Mouse (Mus musculus): ENCODE measurements around the gene Dctn2.

DNA sequence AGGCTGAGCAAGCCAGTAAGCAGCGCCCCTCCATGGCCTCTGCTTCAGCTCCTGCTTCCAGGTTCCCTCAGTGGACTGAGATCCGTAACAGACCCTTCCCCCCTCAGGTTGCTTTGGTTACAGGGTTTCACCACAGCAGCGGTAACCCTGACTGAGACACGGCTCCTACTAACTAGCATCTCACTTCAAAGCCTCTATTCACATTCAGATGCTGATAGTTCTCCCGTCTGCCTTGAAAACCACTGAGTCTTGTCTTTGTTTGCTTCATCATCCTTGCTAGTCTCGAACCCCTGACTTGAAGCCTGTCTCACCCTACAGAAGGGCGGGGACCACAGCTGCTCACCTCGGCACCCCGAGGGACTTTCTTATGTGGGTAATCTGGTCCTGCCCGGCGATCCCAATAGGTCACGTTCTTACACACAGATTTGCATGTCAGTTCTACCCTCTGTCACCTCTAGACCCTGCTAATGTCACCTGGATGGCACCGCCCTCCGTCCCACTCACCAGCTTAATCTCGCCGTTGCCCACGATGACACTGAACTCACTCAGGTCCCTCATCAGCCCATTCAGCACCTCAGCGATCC, 27.8 kb upstream of the Dctn2 start:
- no peak for TF ChIP-seq CTCF (IDR thresholded peaks at IDR 0.05; ENCODE audit: borderline replicate concordance, insufficient read depth, low read length)
- TF ChIP-seq POLR2A (IDR thresholded peaks at IDR 0.05; ENCODE audit: low read depth, low read length): no peak
